Mouse (Mus musculus): ENCODE data around the gene Il17rb. TPM values are rescaled to one million over a fixed set of nuclear protein-coding genes. Genes with fewer than 3 reads are reported as not detected.

The Il17rb gene
- polyA plus RNA-seq (2015; fragmentation: Nextera tagmentation; extraction: Ambion mirVana) = 0.93 and 1.4 TPM in 2 replicates

DNA sequence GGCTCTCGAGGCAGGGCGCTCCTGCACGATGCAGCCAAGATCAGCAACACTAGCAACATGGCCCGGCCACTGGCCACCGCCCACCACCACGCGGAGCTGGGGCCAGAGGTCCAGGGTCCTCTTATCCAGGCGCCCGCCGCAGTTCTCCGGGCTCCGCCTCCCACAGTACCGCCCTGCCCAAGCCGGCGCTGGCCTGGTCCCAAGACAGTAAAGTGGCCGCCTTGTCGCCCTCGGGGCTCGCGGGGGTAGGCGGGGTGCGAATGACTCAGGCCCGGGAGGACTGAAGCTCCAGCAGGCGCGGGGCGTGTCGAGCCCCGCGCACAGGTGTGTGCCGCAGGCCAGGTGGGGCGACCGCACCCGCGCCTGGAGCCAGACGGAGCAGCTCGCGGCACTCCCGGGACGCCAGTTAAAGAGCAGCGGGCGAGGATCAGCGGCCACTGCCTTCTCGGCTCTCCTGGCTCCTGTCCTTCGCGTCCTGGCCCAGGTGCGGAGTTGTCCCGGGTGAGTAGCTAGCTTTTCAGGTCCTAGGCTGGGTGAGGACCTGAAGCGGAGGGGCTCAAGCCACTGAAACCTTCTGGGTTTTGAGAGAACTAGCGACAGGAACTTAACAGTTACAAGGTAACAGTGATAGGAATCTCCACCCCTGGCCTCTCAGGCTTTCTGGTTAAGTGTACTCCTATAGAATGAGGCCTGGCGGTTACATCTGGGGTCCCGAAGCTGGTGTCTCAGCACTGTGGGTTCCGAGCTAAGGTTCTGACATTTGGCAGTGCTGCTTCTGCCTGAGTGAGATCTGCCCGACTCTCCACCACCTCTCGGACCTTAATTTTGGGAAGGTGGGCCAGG lies at the start of gene Il17rb, which contains the start of gene Chdh:
Il17rb (minus strand) TSS at position 164 of the 843 bp plus-strand sequence.
Chdh (plus strand) TSS at position 291 of the 843 bp plus-strand sequence.
- peaks cover 19% of the 10 kb centered on the region for H3K27me3 ChIP-seq
- no peaks in the 10 kb centered on the region for H3K9me3 ChIP-seq
- 0 out of 2 replicates have a peak within 1 kb of the TSS, but pooled peaks have one; percentile 20 for H3K9ac ChIP-seq
- H3K27ac ChIP-seq = peak within 1 kb of the TSS; percentile 74
- peaks cover 35% of the 10 kb centered on the region for H3K4me1 ChIP-seq
- peak within 1 kb of the TSS; percentile 90 for H3K4me2 ChIP-seq
- H3K4me3 ChIP-seq = peak within 1 kb of the TSS; percentile 42
- H3K36me3 ChIP-seq = no peaks in the 10 kb centered on the region
- peak; percentile 46; the same call in 1 of the 2 replicates for ATAC-seq (ENCODE audit: insufficient number of reproducible peaks, low FRiP score, low TSS enrichment, low read depth)
- 9% methylated on average over 54 of the region's 54 CpGs for WGBS

- no peaks in the 10 kb centered on the region for H3K36me3 ChIP-seq
- no peaks in the 10 kb centered on the region for H3K9me3 ChIP-seq
- H3K9ac ChIP-seq = no peak overlapping the region
- WGBS = 65% methylated on average over 13 of the region's 13 CpGs
- no peak overlapping the region for H3K4me3 ChIP-seq
- no peaks in the 10 kb centered on the region for H3K27me3 ChIP-seq
- H3K4me1 ChIP-seq = peaks cover 4% of the 10 kb centered on the region
- no peak overlapping the region for H3K4me2 ChIP-seq
- no peak for ATAC-seq (ENCODE audit: insufficient number of reproducible peaks, low FRiP score, low TSS enrichment, low read depth)
- H3K27ac ChIP-seq = no peak overlapping the region
These were observed 47.5 kb upstream of the Il17rb start for GRCm38 (mm10) chr14:30056031-30056766.

GRCm38 (mm10) chr14:30054922-30055321 lies 46.2 kb upstream of the Il17rb start:
- H3K9ac ChIP-seq = no peak overlapping the region
- peaks cover 4% of the 10 kb centered on the region for H3K4me1 ChIP-seq
- H3K27me3 ChIP-seq = no peaks in the 10 kb centered on the region
- ATAC-seq (ENCODE audit: insufficient number of reproducible peaks, low FRiP score, low TSS enrichment, low read depth) = no peak
- H3K36me3 ChIP-seq = no peaks in the 10 kb centered on the region
- H3K4me3 ChIP-seq = no peak overlapping the region
- no peak overlapping the region for H3K27ac ChIP-seq
- H3K4me2 ChIP-seq = no peak overlapping the region
- H3K9me3 ChIP-seq = no peaks in the 10 kb centered on the region
- WGBS = 75% methylated on average over 7 of the region's 7 CpGs

DNA sequence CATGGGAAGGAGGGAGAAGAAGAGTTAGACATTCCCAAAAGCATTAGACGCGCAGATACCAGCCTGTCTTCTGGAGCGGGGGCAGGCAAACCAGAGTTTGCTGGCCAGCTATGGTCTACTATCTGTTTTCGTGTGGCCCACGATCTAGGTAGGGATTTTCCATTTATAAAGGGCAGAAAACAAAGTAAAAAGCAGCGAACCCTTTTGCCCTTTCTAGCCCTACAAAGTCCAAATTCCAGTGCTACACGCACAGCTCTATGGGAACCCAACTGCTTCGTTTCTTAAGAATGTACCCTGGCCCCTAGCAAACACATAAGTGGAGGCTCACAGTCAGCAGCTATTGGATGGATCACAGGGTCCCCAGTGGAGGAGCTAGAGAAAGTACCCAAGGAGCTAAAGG lies 41.6 kb upstream of the Il17rb start:
- H3K9ac ChIP-seq = no peak overlapping the region
- ATAC-seq (ENCODE audit: insufficient number of reproducible peaks, low FRiP score, low TSS enrichment, low read depth) = no peak
- H3K9me3 ChIP-seq = no peaks in the 10 kb centered on the region
- H3K36me3 ChIP-seq = no peaks in the 10 kb centered on the region
- H3K4me1 ChIP-seq = no peaks in the 10 kb centered on the region
- no peak overlapping the region for H3K4me2 ChIP-seq
- no peak overlapping the region for H3K4me3 ChIP-seq
- WGBS = 91% methylated on average over 8 of the region's 8 CpGs
- no peaks in the 10 kb centered on the region for H3K27me3 ChIP-seq
- H3K27ac ChIP-seq = no peak overlapping the region

DNA sequence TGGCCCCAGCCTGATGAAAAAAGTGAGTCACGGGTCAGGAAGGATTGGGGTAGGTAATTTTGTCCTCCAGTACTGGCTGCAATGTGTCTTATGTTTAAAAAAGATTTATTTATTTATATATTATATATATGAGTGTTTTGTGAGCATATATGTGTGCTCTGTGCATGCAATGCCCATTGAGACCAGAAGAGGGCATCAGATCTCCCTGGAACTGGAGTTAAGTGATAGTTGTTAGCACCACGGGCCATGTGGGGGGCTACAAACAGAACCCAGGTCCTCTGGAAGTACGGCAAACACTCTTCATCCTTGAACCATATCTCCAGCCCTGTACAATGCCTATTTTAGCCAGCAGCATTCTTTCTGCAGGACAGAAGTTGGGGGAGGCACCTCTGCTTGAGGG lies 39.4 kb upstream of the Il17rb start:
- Histone ChIP-seq H3K27me3 (no peaks in the 10 kb centered on the region), H3K4me2 (no peak overlapping the region), H3K9ac (no peak overlapping the region), H3K27ac (no peak overlapping the region), H3K9me3 (no peaks in the 10 kb centered on the region), H3K36me3 (no peaks in the 10 kb centered on the region), H3K4me3 (no peak overlapping the region), H3K4me1 (no peaks in the 10 kb centered on the region)
- ATAC-seq (ENCODE audit: insufficient number of reproducible peaks, low FRiP score, low TSS enrichment, low read depth) = no peak
- 85% methylated on average over 3 of the region's 3 CpGs for WGBS

DNA sequence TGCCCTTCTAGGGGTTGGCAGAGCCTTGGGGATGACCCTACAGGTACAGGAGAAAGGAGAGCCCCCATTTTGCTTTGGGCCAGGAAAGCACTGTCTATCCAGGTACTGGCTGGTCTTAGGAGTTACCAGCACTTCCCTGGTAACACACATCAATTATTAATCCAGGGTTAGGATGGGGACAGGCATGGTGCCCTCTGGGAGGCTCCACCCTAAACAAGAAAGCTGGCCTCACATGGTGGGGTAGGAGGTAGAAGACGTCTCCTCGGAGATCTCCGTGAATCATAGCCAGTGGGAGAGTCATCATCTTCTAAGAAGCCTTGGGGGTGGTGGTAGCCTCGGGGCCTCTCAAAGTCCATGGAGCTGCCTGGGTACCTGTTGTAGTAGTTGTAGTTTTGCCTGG lies 38.3 kb upstream of the Il17rb start:
- no peak for ATAC-seq (ENCODE audit: insufficient number of reproducible peaks, low FRiP score, low TSS enrichment, low read depth)
- 88% methylated on average over 4 of the region's 4 CpGs for WGBS
- H3K9me3 ChIP-seq = no peaks in the 10 kb centered on the region

DNA sequence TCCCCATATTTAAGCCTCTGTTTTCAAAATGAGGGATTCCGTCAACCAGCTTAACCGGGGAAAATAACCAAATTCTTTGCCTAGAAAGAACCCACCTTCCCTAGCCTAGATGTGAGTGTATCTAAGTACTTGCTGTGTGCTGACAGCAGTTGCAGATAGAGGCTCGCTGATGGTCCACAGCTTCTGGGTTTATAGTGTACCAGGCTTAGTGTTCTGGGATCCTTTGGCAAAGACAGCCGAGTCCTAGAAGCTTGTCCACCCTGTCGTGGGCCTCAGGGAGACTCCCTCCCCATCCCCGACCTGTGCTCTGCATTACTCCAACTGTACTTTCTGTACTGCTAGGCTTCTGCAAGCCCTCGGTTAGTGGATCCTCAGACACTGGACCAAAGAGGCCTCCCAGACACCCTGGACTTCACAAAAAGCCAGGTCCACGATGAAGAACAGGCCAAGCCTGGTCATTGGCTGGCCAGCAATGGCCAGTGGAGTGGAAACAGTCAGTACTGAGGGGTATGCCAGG lies 37.1 kb upstream of the Il17rb start:
- no peak overlapping the region for H3K4me2 ChIP-seq
- H3K4me1 ChIP-seq = no peaks in the 10 kb centered on the region
- H3K36me3 ChIP-seq = no peaks in the 10 kb centered on the region
- ATAC-seq (ENCODE audit: insufficient number of reproducible peaks, low FRiP score, low TSS enrichment, low read depth) = no peak
- H3K4me3 ChIP-seq = no peak overlapping the region
- no peaks in the 10 kb centered on the region for H3K9me3 ChIP-seq
- H3K27ac ChIP-seq = no peak overlapping the region
- 78% methylated on average over 8 of the region's 8 CpGs for WGBS
- H3K27me3 ChIP-seq = no peaks in the 10 kb centered on the region
- no peak overlapping the region for H3K9ac ChIP-seq

More for the DNA sequence above, 38.3 kb upstream of the Il17rb start:
- H3K36me3 ChIP-seq = no peaks in the 10 kb centered on the region
- H3K4me2 ChIP-seq = no peak overlapping the region
- H3K4me1 ChIP-seq = no peaks in the 10 kb centered on the region
- H3K27me3 ChIP-seq = no peaks in the 10 kb centered on the region
- no peak overlapping the region for H3K27ac ChIP-seq
- H3K4me3 ChIP-seq = no peak overlapping the region
- H3K9ac ChIP-seq = no peak overlapping the region

GRCm38 (mm10) chr14:30045239-30045638 lies 36.5 kb upstream of the Il17rb start:
- no peaks in the 10 kb centered on the region for H3K27me3 ChIP-seq
- no peak overlapping the region for H3K27ac ChIP-seq
- no peaks in the 10 kb centered on the region for H3K36me3 ChIP-seq
- ATAC-seq (ENCODE audit: insufficient number of reproducible peaks, low FRiP score, low TSS enrichment, low read depth) = no peak
- H3K4me3 ChIP-seq = no peak overlapping the region
- no peak overlapping the region for H3K4me2 ChIP-seq
- 86% methylated on average over 10 of the region's 10 CpGs for WGBS
- H3K9me3 ChIP-seq = no peaks in the 10 kb centered on the region
- H3K4me1 ChIP-seq = no peaks in the 10 kb centered on the region
- no peak overlapping the region for H3K9ac ChIP-seq

DNA sequence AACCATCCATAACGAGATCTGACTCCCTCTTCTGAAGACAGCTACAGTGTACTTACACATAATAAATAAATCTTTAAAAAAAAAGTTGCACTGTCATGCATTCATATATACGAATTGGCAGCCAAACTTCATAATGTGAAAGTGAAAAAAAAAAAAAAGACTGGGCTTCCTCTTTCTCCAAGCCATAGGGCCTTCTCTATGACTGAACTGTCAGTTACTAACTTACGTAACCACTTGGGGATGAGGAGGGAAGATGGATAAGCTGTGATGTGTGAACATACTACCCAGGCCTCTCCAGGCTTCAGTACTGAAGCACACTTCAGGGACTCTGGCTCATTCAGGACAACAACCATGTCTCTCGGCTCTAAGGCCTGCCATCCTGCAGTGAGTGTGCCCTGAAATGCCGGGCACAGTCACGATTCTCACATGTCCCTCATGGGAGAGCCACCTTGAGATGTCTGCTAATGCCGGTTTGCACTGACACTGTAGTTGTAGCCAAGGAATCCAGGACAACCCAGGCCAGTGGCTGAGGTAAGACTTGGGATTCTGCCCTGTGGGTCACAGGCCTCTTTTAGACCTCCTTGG lies 34.8 kb upstream of the Il17rb start:
- H3K4me2 ChIP-seq = no peak overlapping the region
- no peaks in the 10 kb centered on the region for H3K4me1 ChIP-seq
- H3K27me3 ChIP-seq = no peaks in the 10 kb centered on the region
- H3K4me3 ChIP-seq = no peak overlapping the region
- WGBS = 85% methylated on average over 7 of the region's 7 CpGs
- no peaks in the 10 kb centered on the region for H3K36me3 ChIP-seq
- H3K9ac ChIP-seq = no peak overlapping the region
- no peak for ATAC-seq (ENCODE audit: insufficient number of reproducible peaks, low FRiP score, low TSS enrichment, low read depth)
- no peaks in the 10 kb centered on the region for H3K9me3 ChIP-seq
- no peak overlapping the region for H3K27ac ChIP-seq

DNA sequence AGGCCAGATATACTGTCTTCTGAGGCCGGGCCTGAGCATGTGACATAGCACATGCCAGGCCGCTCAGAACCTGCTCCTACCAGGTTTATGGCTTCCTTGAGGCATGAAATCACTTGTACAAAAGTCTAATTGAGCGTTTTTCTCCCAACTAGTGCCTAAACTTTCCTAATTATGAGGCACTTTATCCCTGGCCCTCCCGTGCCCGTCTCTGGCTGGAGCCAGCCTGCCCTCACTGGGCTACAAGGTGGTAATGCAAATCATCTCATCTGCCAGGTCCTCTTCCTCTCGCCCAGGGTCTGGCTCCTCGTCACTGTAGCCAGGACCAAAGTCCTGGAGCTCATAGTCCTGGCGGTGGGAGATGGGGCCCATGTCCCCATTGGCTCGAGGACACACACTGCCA lies 33.1 kb upstream of the Il17rb start:
- H3K4me1 ChIP-seq = no peaks in the 10 kb centered on the region
- no peak overlapping the region for H3K4me3 ChIP-seq
- no peak for ATAC-seq (ENCODE audit: insufficient number of reproducible peaks, low FRiP score, low TSS enrichment, low read depth)
- no peak overlapping the region for H3K9ac ChIP-seq
- no peaks in the 10 kb centered on the region for H3K36me3 ChIP-seq
- no peaks in the 10 kb centered on the region for H3K9me3 ChIP-seq
- H3K27me3 ChIP-seq = no peaks in the 10 kb centered on the region
- H3K27ac ChIP-seq = no peak overlapping the region
- H3K4me2 ChIP-seq = no peak overlapping the region
- WGBS = 68% methylated on average over 9 of the region's 9 CpGs

- WGBS = 68% methylated on average over 4 of the region's 4 CpGs
- Histone ChIP-seq H3K4me3 (no peak overlapping the region), H3K4me2 (no peak overlapping the region), H3K9me3 (no peaks in the 10 kb centered on the region), H3K27me3 (no peaks in the 10 kb centered on the region), H3K36me3 (no peaks in the 10 kb centered on the region), H3K9ac (no peak overlapping the region), H3K4me1 (no peaks in the 10 kb centered on the region), H3K27ac (no peak overlapping the region)
- ATAC-seq (ENCODE audit: insufficient number of reproducible peaks, low FRiP score, low TSS enrichment, low read depth) = no peak
These were observed 30.7 kb upstream of the Il17rb start for GRCm38 (mm10) chr14:30039413-30039812.

Data from limb, embryonic 15.5 days (tissue).